Mouse (Mus musculus) hindbrain, embryonic 15.5 days (tissue): ENCODE data around the gene Tlnrd1. TPM values are rescaled to one million over a fixed set of nuclear protein-coding genes. Genes with fewer than 3 reads are reported as not detected.

ENCODE experiments used
- ATAC-seq: fragments of 200-750 bp; cut with Nextera tagmentation; 2 replicates; pipeline ENCODE4 v1.8.0; 2017; ENCODE audit warnings: low read depth, moderate number of reproducible peaks, moderate TSS enrichment; ENCODE audit not compliant: low FRiP score
- H3K27ac ChIP-seq: fragments of 300-500 bp; sonication (generic); replicated peaks from 2 replicates; pipeline ENCODE4 v1.5.1; 2015; ENCODE audit warnings: mild to moderate bottlenecking, inconsistent platforms
- H3K27me3 ChIP-seq: fragments of 300-500 bp; sonication (generic); 2 replicates; pipeline ENCODE4 v1.6.1; 2015; ENCODE audit warnings: control low read depth, inconsistent platforms
- H3K36me3 ChIP-seq: fragments of 300-500 bp; sonication (generic); 2 replicates; pipeline ENCODE4 v1.6.1; 2015; ENCODE audit warnings: control low read depth, inconsistent platforms
- H3K4me1 ChIP-seq: fragments of 300-500 bp; sonication (generic); replicated peaks from 2 replicates; pipeline ENCODE4 v1.6.1; 2015; ENCODE audit warnings: control low read depth, inconsistent platforms
- H3K4me2 ChIP-seq: fragments of 300-500 bp; sonication (generic); 2 replicates; pipeline ENCODE4 v1.6.1; 2015; ENCODE audit warnings: moderate library complexity, mild to moderate bottlenecking, inconsistent platforms
- H3K4me3 ChIP-seq: fragments of 300-500 bp; sonication (generic); 2 replicates; pipeline ENCODE4 v1.5.1; 2015; ENCODE audit warnings: mild to moderate bottlenecking, inconsistent platforms
- H3K9ac ChIP-seq: fragments of 300-500 bp; sonication (generic); 2 replicates; pipeline ENCODE4 v1.6.1; 2015; ENCODE audit warnings: inconsistent platforms
- H3K9me3 ChIP-seq: fragments of 300-500 bp; sonication (generic); 2 replicates; pipeline ENCODE4 v1.6.1; 2016; ENCODE audit warnings: control low read depth, inconsistent platforms
- WGBS: fragments of 180-500 bp; shearing (Covaris S2); methylation state at CpG from one replicate; pipeline ENCODE4 v1.1.7; 2015; 5-methylcytosine and 5-hydroxymethylcytosine counted together
- polyA plus RNA-seq: library from polyadenylated mRNA; unstranded; fragments of >200 nt; fragmentation: Nextera tagmentation; extraction: Ambion mirVana; gene quantifications from 2 replicates; pipeline ENCODE4 v1.2.1, GENCODE M21; 2015

Gene Tlnrd1
- polyA plus RNA-seq, 1 experiment from 2014 or later: 11.5 TPM

DNA sequence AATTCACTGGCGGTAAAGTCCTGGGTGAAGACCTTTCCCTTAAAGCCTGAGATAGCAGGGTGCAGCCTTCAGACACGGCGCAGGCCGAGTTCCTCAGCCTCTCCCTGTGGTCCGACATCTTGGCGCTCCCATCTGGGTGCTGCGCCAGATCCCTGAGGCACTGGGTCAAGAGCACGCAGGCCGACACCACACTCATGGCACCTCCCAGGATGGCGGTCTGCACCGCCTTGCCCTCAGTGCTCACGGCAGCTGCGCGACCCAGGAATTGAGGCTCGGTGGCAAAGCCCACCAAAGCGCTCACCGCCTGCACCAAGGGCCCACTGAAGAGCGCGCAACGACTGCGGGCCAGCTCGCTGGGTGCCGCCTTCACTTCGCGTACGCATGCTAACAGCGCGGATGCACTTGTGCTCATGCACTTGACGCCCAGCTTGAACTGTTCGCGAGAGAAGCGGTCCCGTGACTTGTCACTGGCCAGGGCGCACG is 1.9 kb downstream of the Tlnrd1 start:
- Histone ChIP-seq H3K27me3 (no peaks in the 10 kb centered on the region), H3K4me1 (peaks cover 64% of the 10 kb centered on the region), H3K9me3 (no peaks in the 10 kb centered on the region), H3K27ac (no peak overlapping the region), H3K36me3 (no peaks in the 10 kb centered on the region), H3K9ac (no peak overlapping the region), H3K4me2 (peak overlapping the region; percentile 83), H3K4me3 (peak overlapping the region; percentile 82)
- ATAC-seq: no peak
- 88% methylated on average over 35 of the region's 35 CpGs for WGBS

- WGBS: 3% methylated on average over 5 of the region's 5 CpGs
- 0 out of 2 replicates have a peak, but pooled peaks cover 9% of the 10 kb centered on the region for H3K36me3 ChIP-seq
- no peak overlapping the region for H3K4me3 ChIP-seq
- H3K9me3 ChIP-seq: no peaks in the 10 kb centered on the region
- peak overlapping the region; percentile 54; the same call in 1 of the 2 replicates for H3K27ac ChIP-seq
- ATAC-seq: no peak
- no peaks in the 10 kb centered on the region for H3K27me3 ChIP-seq
- peaks cover 54% of the 10 kb centered on the region for H3K4me1 ChIP-seq
- no peak overlapping the region for H3K9ac ChIP-seq
- H3K4me2 ChIP-seq: peak overlapping the region; percentile 29
Measured at GRCm38 (mm10) chr7:83878676-83879448, 5.2 kb downstream of the Tlnrd1 start.

GRCm38 (mm10) chr7:83877088-83877487 is 7.0 kb downstream of the Tlnrd1 start:
- Histone ChIP-seq H3K27me3 (no peaks in the 10 kb centered on the region), H3K4me1 (peaks cover 44% of the 10 kb centered on the region), H3K36me3 (0 out of 2 replicates have a peak, but pooled peaks cover 9% of the 10 kb centered on the region), H3K9ac (no peak overlapping the region), H3K4me3 (no peak overlapping the region), H3K27ac (no peak overlapping the region), H3K4me2 (no peak overlapping the region), H3K9me3 (no peaks in the 10 kb centered on the region)
- no peak for ATAC-seq
- 80% methylated on average over 3 of the region's 3 CpGs for WGBS

GRCm38 (mm10) chr7:83869839-83870543 is 14.1 kb downstream of the Tlnrd1 start:
- no peak overlapping the region for H3K4me3 ChIP-seq
- H3K36me3 ChIP-seq: no peaks in the 10 kb centered on the region
- no peak overlapping the region for H3K9ac ChIP-seq
- no peak for ATAC-seq
- 31% methylated on average over 5 of the region's 5 CpGs for WGBS
- no peaks in the 10 kb centered on the region for H3K9me3 ChIP-seq
- no peak overlapping the region for H3K4me2 ChIP-seq
- H3K27me3 ChIP-seq: no peaks in the 10 kb centered on the region
- no peak overlapping the region for H3K27ac ChIP-seq
- H3K4me1 ChIP-seq: no peaks in the 10 kb centered on the region

DNA sequence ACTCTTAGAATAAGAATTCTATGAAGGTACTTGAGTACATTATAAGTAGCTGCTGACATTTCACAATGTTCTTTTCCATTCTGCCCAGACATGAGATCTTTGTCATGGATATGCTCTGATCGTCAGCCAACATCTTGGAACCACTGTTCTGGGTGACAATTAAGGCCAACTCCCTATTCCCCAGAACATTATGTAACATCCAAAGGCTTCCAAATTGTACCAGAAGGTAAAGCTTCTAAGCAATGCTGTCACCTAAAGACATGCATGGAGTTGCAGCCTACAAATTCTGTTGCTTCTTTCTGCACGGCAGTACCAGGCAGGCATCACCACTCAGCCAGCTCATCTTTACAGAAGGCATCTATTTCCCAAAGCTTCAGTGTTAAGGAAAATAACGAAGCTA is 15.9 kb downstream of the Tlnrd1 start:
- Histone ChIP-seq H3K4me2 (no peak overlapping the region), H3K4me1 (no peaks in the 10 kb centered on the region), H3K36me3 (no peaks in the 10 kb centered on the region), H3K27ac (no peak overlapping the region), H3K27me3 (no peaks in the 10 kb centered on the region), H3K9ac (no peak overlapping the region), H3K9me3 (no peaks in the 10 kb centered on the region), H3K4me3 (no peak overlapping the region)
- WGBS: 73% methylated on average over 3 of the region's 3 CpGs
- no peak for ATAC-seq

DNA sequence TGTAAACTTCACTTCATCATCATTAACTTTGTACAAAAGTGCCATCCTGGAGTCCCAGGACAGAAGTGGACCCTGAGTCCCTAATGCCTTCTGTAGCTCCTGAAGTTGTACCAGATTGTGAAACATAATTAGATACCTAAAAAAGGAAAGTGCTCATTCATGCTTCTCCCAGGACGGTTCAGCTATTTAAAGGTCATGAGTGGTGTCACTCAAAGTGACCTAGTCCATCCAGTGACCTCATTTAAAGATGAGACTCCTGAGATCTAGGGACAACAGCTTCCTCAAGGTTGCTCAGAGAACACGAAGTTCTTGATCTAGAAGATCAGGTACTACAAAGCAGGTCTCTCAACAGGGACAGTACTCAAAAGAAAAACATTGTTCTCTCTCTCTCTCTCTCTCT is 20.6 kb downstream of the Tlnrd1 start:
- H3K9me3 ChIP-seq: no peaks in the 10 kb centered on the region
- WGBS: 67% methylated on average over 2 of the region's 2 CpGs

GRCm38 (mm10) chr7:83859378-83860083 is 24.6 kb downstream of the Tlnrd1 start:
- Histone ChIP-seq H3K9ac (no peak overlapping the region), H3K36me3 (no peaks in the 10 kb centered on the region), H3K4me2 (no peak overlapping the region), H3K27ac (no peak overlapping the region), H3K9me3 (no peaks in the 10 kb centered on the region), H3K27me3 (no peaks in the 10 kb centered on the region), H3K4me3 (no peak overlapping the region), H3K4me1 (no peaks in the 10 kb centered on the region)
- ATAC-seq: no peak
- WGBS: 64% methylated on average over 4 of the region's 4 CpGs

More for the DNA sequence above, 20.6 kb downstream of the Tlnrd1 start:
- no peak overlapping the region for H3K9ac ChIP-seq
- H3K36me3 ChIP-seq: no peaks in the 10 kb centered on the region
- no peaks in the 10 kb centered on the region for H3K4me1 ChIP-seq
- H3K27ac ChIP-seq: no peak overlapping the region
- no peak for ATAC-seq
- H3K4me3 ChIP-seq: no peak overlapping the region
- H3K4me2 ChIP-seq: no peak overlapping the region
- H3K27me3 ChIP-seq: no peaks in the 10 kb centered on the region

GRCm38 (mm10) chr7:83857921-83858320 is 26.2 kb downstream of the Tlnrd1 start:
- ATAC-seq: no peak
- H3K27me3 ChIP-seq: no peaks in the 10 kb centered on the region
- H3K4me3 ChIP-seq: no peak overlapping the region
- no peaks in the 10 kb centered on the region for H3K4me1 ChIP-seq
- H3K4me2 ChIP-seq: no peak overlapping the region
- WGBS: 89% methylated on average over 3 of the region's 3 CpGs
- H3K9me3 ChIP-seq: no peaks in the 10 kb centered on the region
- no peak overlapping the region for H3K27ac ChIP-seq
- H3K9ac ChIP-seq: no peak overlapping the region
- no peaks in the 10 kb centered on the region for H3K36me3 ChIP-seq

DNA sequence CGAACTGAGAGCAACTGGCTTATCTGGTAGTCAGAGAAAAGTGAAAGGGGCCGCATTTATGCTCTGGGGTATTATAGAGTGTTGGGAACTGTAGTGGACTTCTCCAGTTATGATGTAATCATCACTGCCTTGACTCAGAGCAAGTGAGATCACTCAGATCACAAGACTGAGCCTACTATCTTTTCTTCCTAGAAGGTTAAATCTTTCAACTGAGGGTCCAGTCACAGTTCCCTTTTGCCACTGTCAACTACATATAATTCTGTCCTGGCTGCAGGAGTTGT is 27.0 kb downstream of the Tlnrd1 start:
- Histone ChIP-seq H3K4me3 (no peak overlapping the region), H3K27me3 (no peaks in the 10 kb centered on the region), H3K27ac (no peak overlapping the region), H3K36me3 (no peaks in the 10 kb centered on the region), H3K4me1 (no peaks in the 10 kb centered on the region), H3K9me3 (no peaks in the 10 kb centered on the region), H3K9ac (no peak overlapping the region), H3K4me2 (no peak overlapping the region)
- ATAC-seq: no peak
- 94% methylated on average over 2 of the region's 2 CpGs for WGBS

GRCm38 (mm10) chr7:83856353-83857207 is 27.5 kb downstream of the Tlnrd1 start:
- H3K36me3 ChIP-seq: no peaks in the 10 kb centered on the region
- no peak for ATAC-seq
- H3K27ac ChIP-seq: no peak overlapping the region
- no peaks in the 10 kb centered on the region for H3K9me3 ChIP-seq
- no peak overlapping the region for H3K9ac ChIP-seq
- H3K4me2 ChIP-seq: no peak overlapping the region
- no peak overlapping the region for H3K4me3 ChIP-seq
- WGBS: 86% methylated on average over 9 of the region's 9 CpGs
- no peaks in the 10 kb centered on the region for H3K4me1 ChIP-seq
- no peaks in the 10 kb centered on the region for H3K27me3 ChIP-seq

GRCm38 (mm10) chr7:83855203-83855602 is 28.9 kb downstream of the Tlnrd1 start:
- Histone ChIP-seq H3K4me3 (no peak overlapping the region), H3K27me3 (no peaks in the 10 kb centered on the region), H3K4me2 (no peak overlapping the region), H3K9ac (no peak overlapping the region), H3K4me1 (no peaks in the 10 kb centered on the region), H3K27ac (no peak overlapping the region), H3K9me3 (no peaks in the 10 kb centered on the region), H3K36me3 (no peaks in the 10 kb centered on the region)
- ATAC-seq: no peak
- 86% methylated on average over 1 of the region's 1 CpGs for WGBS
